Mouse (Mus musculus) erythroblast, embryonic 14.5 days (primary cell): ENCODE results near the gene Serpina3f.

ENCODE experiments used
- GATA1 ChIP-seq: IDR thresholded peaks from 2 replicates; pipeline ENCODE4 v1.6.1; 2012; ENCODE audit warnings: low read length, inconsistent platforms, mixed read lengths
- TAL1 ChIP-seq: IDR thresholded peaks from 3 replicates; pipeline ENCODE4 v1.6.1; 2012; ENCODE audit warnings: low read length, inconsistent platforms, mixed read lengths

GRCm38 (mm10) chr12:104224598-104225300 lies 10.4 kb downstream of the Serpina3f start:
- no peak for TF ChIP-seq GATA1
- no peak for TF ChIP-seq TAL1
